Mouse (Mus musculus) liver, adult 2 months (tissue): ENCODE measurements around the gene Nudt21. TPM values are rescaled to one million over a fixed set of nuclear protein-coding genes. Genes with fewer than 3 reads are reported as not detected.
A peak's percentile ranks its signal among the peaks of the same experiment; 100 is the strongest.

Experiments used
- DNase-seq: peaks from one replicate; pipeline ENCODE4 v3.0.0-alpha.2; 2011; ENCODE audit warnings: low read depth, low spot score; ENCODE audit errors: extremely low read depth
- H3K27ac ChIP-seq: fragments of 200-500 bp; replicated peaks from 2 replicates; pipeline ENCODE4 v1.5.1; 2012; ENCODE audit warnings: low read depth, mild to moderate bottlenecking, control low read depth, inconsistent platforms, low read length; ENCODE audit not compliant: insufficient read depth
- H3K27me3 ChIP-seq: fragments of 200-500 bp; 2 replicates; pipeline ENCODE4 v1.6.1; 2012; ENCODE audit warnings: mild to moderate bottlenecking, moderate library complexity, low read length, inconsistent platforms; ENCODE audit not compliant: control insufficient read depth, insufficient read depth
- H3K36me3 ChIP-seq: fragments of 200-500 bp; 2 replicates; pipeline ENCODE4 v1.6.1; 2012; ENCODE audit warnings: low read length, inconsistent platforms; ENCODE audit not compliant: control insufficient read depth, insufficient read depth
- H3K4me1 ChIP-seq: fragments of 200-500 bp; 2 replicates; pipeline ENCODE4 v1.6.1; 2011; ENCODE audit warnings: low read length; ENCODE audit not compliant: control insufficient read depth, insufficient read depth
- H3K4me3 ChIP-seq: fragments of 200-500 bp; 2 replicates; pipeline ENCODE4 v1.5.1; 2011; ENCODE audit warnings: low read depth, mild to moderate bottlenecking, control low read depth, low read length, moderate library complexity; ENCODE audit not compliant: insufficient read depth
- H3K79me2 ChIP-seq: fragments of 200-500 bp; 2 replicates; pipeline ENCODE4 v1.6.1; 2012; ENCODE audit warnings: inconsistent platforms, mild to moderate bottlenecking, low read length, moderate library complexity; ENCODE audit not compliant: control insufficient read depth, insufficient read depth
- H3K9ac ChIP-seq: fragments of 200-500 bp; 2 replicates; pipeline ENCODE4 v1.6.1; 2012; ENCODE audit warnings: low read depth, mild to moderate bottlenecking, control low read depth, inconsistent platforms, low read length
- CTCF ChIP-seq: fragments of 200-500 bp; IDR thresholded peaks from 2 replicates; pipeline ENCODE4 v1.5.1; 2011; ENCODE audit warnings: low read depth, low read length, control low read depth
- POLR2A ChIP-seq: fragments of 200-500 bp; IDR thresholded peaks from 2 replicates; pipeline ENCODE4 v1.6.1; 2011; ENCODE audit warnings: low read length, control low read depth; ENCODE audit not compliant: insufficient read depth; ENCODE audit errors: extremely low read depth
- WGBS: fragments of 180-500 bp; shearing (Covaris S2); methylation state at CpG from one replicate; pipeline ENCODE4 v1.1.7; 2018; 5-methylcytosine and 5-hydroxymethylcytosine counted together
- polyA plus RNA-seq: library from polyadenylated mRNA; depleted of rRNA; stranded (reverse); fragments of >200 nt; gene quantifications from 2 replicates; pipeline ENCODE4 v1.2.3, GENCODE M21; 2012
- total RNA-seq: library from RNA; depleted of rRNA; stranded (reverse); fragments of >200 nt; gene quantifications from 2 replicates; pipeline ENCODE4 v1.2.3, GENCODE M21; 2014

The Nudt21 gene
- total and polyA plus RNA-seq, 2 experiments: 16.7 to 26.9 TPM

DNA sequence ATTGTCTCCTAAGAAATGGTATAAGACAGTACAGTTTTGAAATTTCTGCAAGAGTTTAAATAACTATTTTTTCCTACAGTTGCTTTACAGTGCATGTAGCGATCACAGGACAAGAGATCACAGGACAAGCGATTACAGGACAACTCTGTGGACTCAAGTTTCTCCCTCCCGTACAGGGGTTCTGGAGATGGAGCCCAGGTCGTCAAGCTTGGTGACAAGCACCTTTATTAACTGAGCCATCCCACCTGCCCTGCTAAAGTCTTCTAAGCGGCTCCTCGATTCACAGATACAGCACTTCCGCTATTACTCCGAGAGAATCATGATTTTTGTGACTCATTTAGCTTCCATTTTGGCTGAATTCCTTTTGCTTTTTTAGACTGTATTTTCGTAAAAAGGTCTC lies 7.1 kb downstream of the Nudt21 start:
- H3K9ac ChIP-seq: no peak overlapping the region
- H3K27ac ChIP-seq: no peak overlapping the region
- H3K36me3 ChIP-seq: peaks cover 38% of the 10 kb centered on the region
- TF ChIP-seq POLR2A (no peak), CTCF (no peak)
- no peak overlapping the region for H3K4me3 ChIP-seq
- DNase-seq: no peak
- WGBS: 96% methylated on average over 9 of the region's 9 CpGs
- no peaks in the 10 kb centered on the region; the same call in 1 of the 2 replicates for H3K4me1 ChIP-seq
- H3K79me2 ChIP-seq: peaks cover 9% of the 10 kb centered on the region; the same call in 1 of the 2 replicates
- H3K27me3 ChIP-seq: no peaks in the 10 kb centered on the region

GRCm38 (mm10) chr8:94023916-94024315 lies 12.9 kb downstream of the Nudt21 start:
- TF ChIP-seq POLR2A: no peak
- Histone ChIP-seq H3K27me3 (no peaks in the 10 kb centered on the region), H3K9ac (no peak overlapping the region), H3K36me3 (peaks cover 50% of the 10 kb centered on the region), H3K27ac (no peak overlapping the region), H3K4me1 (no peaks in the 10 kb centered on the region), H3K4me3 (no peak overlapping the region), H3K79me2 (no peaks in the 10 kb centered on the region)
- DNase-seq: no peak
- 98% methylated on average over 6 of the region's 6 CpGs for WGBS

DNA sequence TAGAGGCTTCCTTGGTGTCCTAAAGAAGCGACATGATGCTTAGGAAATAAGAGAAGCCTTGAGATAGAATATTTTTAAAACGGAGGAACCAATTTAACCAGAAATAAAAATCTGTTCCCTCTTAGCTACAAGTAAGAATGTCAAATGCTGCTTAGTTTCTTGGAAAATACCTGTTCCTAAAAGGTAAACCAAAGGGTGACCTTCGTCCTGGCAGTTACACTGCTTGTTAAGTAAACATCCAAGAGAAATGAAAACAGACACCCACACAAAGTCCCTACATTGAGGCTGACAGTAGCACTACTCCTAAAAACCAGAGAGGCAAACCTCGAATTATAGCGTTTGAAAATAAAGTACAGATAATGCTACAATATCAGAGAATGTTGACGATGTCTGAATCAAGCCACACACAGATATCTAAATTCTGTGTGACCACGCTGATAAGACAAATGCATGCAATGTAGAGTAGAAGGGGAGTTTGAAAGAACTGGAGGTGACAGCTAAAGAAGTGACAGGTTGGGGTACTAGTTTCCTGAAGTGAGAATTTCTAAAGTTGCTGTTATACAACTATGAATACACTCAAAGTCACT lies 23.7 kb downstream of the Nudt21 start:
- Histone ChIP-seq H3K4me1 (peaks cover 17% of the 10 kb centered on the region), H3K27ac (peak overlapping the region; percentile 95), H3K27me3 (no peaks in the 10 kb centered on the region), H3K36me3 (no peaks in the 10 kb centered on the region), H3K4me3 (peak overlapping the region; percentile 99), H3K9ac (peak overlapping the region; percentile 100), H3K79me2 (peaks cover 24% of the 10 kb centered on the region; the same call in 1 of the 2 replicates)
- DNase-seq: peak; percentile 95
- 7% methylated on average over 7 of the region's 7 CpGs for WGBS
- TF ChIP-seq POLR2A (no peak), CTCF (no peak)

DNA sequence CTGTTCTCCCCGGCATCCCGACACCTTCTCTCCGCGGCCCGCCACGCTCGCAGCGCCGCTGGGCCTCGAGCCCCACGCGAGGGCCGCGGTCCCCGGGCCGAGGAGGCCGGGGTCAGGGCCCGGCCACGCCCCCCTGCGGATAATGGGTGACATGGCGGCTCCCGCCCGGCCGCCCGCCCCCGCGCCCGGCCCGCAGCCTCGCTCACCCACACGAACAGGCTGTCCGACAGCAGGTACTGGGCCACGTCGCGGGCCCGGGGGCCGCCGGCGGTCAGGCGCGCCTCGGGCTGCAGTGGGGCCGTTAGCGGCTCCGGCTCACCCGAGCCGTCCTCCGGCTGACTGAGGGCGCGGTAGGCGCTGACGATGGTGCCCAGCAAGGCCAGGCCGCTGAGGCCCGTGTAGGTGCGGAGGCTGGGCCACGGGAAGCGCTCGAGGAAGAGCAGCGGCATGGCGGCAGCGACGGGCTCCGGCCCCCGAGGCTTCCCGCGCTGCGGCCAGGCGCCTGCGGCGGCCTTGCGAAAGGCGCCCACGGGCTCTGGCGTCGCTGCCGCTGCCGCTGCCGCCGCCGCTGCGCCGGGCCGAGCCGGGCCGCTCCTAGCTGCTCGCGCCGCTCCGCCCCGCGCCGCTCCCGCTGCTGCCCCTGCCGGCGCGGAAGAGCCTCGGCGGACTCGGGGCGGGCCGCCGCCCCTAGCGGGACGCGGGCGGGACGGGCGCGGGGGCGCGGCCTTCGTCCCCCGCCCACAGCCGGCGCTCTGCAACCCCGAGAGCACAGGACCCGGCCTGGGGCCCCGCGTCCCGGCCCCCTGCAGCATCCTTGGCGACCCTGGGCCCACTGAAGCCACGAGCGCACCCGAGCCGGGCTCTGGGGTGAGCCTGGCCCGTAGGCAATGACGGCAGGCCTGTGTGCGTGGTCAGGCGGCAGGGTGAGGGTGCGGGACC lies 24.5 kb downstream of the Nudt21 start, which contains the start of gene Amfr:
Gene Amfr (minus strand): TSS at position 830 of the 939 bp plus-strand sequence.
- peak within 1 kb of the TSS; percentile 100 for H3K9ac ChIP-seq
- no peaks in the 10 kb centered on the region for H3K36me3 ChIP-seq
- H3K4me1 ChIP-seq: peaks cover 18% of the 10 kb centered on the region
- peak; percentile 35 for DNase-seq
- TF ChIP-seq POLR2A (no peak), CTCF (peak; percentile 47; the same call in 1 of the 2 replicates)
- peaks cover 32% of the 10 kb centered on the region; the same call in 1 of the 2 replicates for H3K79me2 ChIP-seq
- no peaks in the 10 kb centered on the region for H3K27me3 ChIP-seq
- peak within 1 kb of the TSS; percentile 99 for H3K4me3 ChIP-seq
- peak within 1 kb of the TSS; percentile 95 for H3K27ac ChIP-seq
- WGBS: under 1% methylated on average over 86 of the region's 130 CpGs

DNA sequence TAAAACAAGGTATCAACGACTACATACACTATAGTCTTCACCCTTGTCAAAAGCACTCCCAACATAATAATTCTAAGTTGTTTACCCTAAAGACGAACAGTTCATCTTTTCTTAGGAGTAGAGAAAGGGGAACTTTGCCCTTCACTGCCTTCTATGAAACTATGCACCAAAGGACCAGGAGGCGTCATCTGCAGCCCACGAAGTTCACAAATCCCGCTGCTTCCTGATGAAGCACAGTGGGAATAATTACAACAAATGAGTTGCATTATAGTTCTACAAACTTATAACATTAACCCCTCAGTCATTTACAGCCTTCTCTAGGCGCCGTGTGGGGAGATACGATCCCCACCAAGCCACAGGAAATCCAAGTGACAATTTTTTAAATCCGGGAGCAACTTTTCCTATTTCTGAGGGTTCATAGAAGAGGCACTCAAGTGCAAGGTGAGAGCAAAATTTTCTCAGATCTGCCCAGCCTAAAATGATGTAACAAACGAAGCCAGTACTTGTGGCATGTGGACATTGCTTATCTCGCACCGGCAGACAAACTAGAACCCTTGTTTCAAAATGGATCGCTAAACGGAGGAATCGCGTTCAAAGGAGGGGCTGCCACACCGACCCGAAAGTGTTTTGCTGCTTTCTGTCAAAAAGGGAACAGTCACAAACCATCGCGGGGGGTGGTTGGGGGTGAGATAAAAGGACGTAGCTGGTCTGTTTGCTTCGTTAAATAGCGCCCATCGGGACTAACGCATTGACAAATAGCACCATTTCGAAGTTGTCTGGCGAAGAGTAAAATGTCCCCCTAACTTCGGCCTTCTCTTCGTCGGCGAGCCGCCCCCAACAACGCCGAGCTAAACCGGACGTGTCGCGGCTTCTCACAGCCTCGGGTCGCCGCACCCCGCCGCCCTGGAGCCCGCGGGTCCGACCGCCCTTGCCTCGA lies 25.5 kb downstream of the Nudt21 start:
- Histone ChIP-seq H3K27me3 (no peaks in the 10 kb centered on the region), H3K4me1 (peaks cover 18% of the 10 kb centered on the region), H3K79me2 (peaks cover 35% of the 10 kb centered on the region; the same call in 1 of the 2 replicates), H3K9ac (peak overlapping the region; percentile 100), H3K4me3 (peak overlapping the region; percentile 99), H3K27ac (peak overlapping the region; percentile 95), H3K36me3 (no peaks in the 10 kb centered on the region)
- WGBS: under 1% methylated on average over 48 of the region's 48 CpGs
- peak; percentile 56 for DNase-seq
- TF ChIP-seq CTCF: no peak
- TF ChIP-seq POLR2A: no peak
